Mouse (Mus musculus): ENCODE data around the gene Cs. TPM values are rescaled to one million over a fixed set of nuclear protein-coding genes. Genes with fewer than 3 reads are reported as not detected.
A peak's percentile ranks its signal among the peaks of the same experiment; 100 is the strongest.

Cs gene
- total and polyA plus RNA-seq, 2 experiments from 2014 or later: 625 to 796 TPM

- ATAC-seq (ENCODE audit: insufficient read depth, low read depth): no peak
- peak overlapping the region; percentile 68 for H3K4me2 ChIP-seq (ENCODE audit: low read depth, low read length)
- TF ChIP-seq CTCF (IDR thresholded peaks at IDR 0.05; ENCODE audit: low read depth) (no peak), EP300 (IDR thresholded peaks at IDR 0.05; ENCODE audit: low read depth) (no peak)
- no peaks in the 10 kb centered on the region for H3K9me3 ChIP-seq (replicated peaks; ENCODE audit: control insufficient read depth, low read length)
- H3K4me1 ChIP-seq (ENCODE audit: control insufficient read depth, insufficient read depth): peaks cover 14% of the 10 kb centered on the region
- H3K27me3 ChIP-seq (ENCODE audit: control insufficient read depth, insufficient read depth, low read length): no peaks in the 10 kb centered on the region
- DNase-seq (ENCODE audit: low spot score): no peak
- H3K27ac ChIP-seq (ENCODE audit: low read depth): no peak overlapping the region
- peaks cover 50% of the 10 kb centered on the region for H3K36me3 ChIP-seq (replicated peaks; ENCODE audit: control insufficient read depth, insufficient read depth, low read length)
- WGBS: 57% methylated on average over 3 of the region's 3 CpGs
- no peak overlapping the region for H3K4me3 ChIP-seq (ENCODE audit: low read depth, low read length)
- H3K9ac ChIP-seq (replicated peaks; ENCODE audit: low read depth, low read length): peak overlapping the region; percentile 92; the same call in 1 of the 2 replicates
Measured at GRCm38 (mm10) chr10:128378462-128378861, 40.9 kb downstream of the Cs start.

- Histone ChIP-seq H3K4me3 (ENCODE audit: low read depth, low read length) (no peak overlapping the region), H3K4me2 (ENCODE audit: low read depth, low read length) (no peak overlapping the region), H3K36me3 (replicated peaks; ENCODE audit: control insufficient read depth, insufficient read depth, low read length) (peaks cover 58% of the 10 kb centered on the region), H3K27me3 (ENCODE audit: control insufficient read depth, insufficient read depth, low read length) (no peaks in the 10 kb centered on the region), H3K9ac (replicated peaks; ENCODE audit: low read depth, low read length) (no peak overlapping the region), H3K4me1 (ENCODE audit: control insufficient read depth, insufficient read depth) (peaks cover 14% of the 10 kb centered on the region), H3K9me3 (replicated peaks; ENCODE audit: control insufficient read depth, low read length) (no peaks in the 10 kb centered on the region), H3K27ac (ENCODE audit: low read depth) (no peak overlapping the region)
- no peak for TF ChIP-seq EP300 (IDR thresholded peaks at IDR 0.05; ENCODE audit: low read depth)
- TF ChIP-seq CTCF (IDR thresholded peaks at IDR 0.05; ENCODE audit: low read depth): no peak
- 89% methylated on average over 7 of the region's 7 CpGs for WGBS
- ATAC-seq (ENCODE audit: insufficient read depth, low read depth) (no peak), DNase-seq (ENCODE audit: low spot score) (no peak)
Measured at GRCm38 (mm10) chr10:128379260-128379659, 41.7 kb downstream of the Cs start.

- no peak overlapping the region for H3K9ac ChIP-seq (replicated peaks; ENCODE audit: low read depth, low read length)
- H3K4me3 ChIP-seq (ENCODE audit: low read depth, low read length): no peak overlapping the region
- H3K27me3 ChIP-seq (ENCODE audit: control insufficient read depth, insufficient read depth, low read length): no peaks in the 10 kb centered on the region
- H3K27ac ChIP-seq (ENCODE audit: low read depth): no peak overlapping the region
- TF ChIP-seq EP300 (IDR thresholded peaks at IDR 0.05; ENCODE audit: low read depth) (no peak), CTCF (IDR thresholded peaks at IDR 0.05; ENCODE audit: low read depth) (no peak)
- no peak overlapping the region for H3K4me2 ChIP-seq (ENCODE audit: low read depth, low read length)
- peaks cover 14% of the 10 kb centered on the region for H3K4me1 ChIP-seq (ENCODE audit: control insufficient read depth, insufficient read depth)
- no peak for ATAC-seq (ENCODE audit: insufficient read depth, low read depth)
- H3K9me3 ChIP-seq (replicated peaks; ENCODE audit: control insufficient read depth, low read length): no peaks in the 10 kb centered on the region
- WGBS: 88% methylated on average over 5 of the region's 5 CpGs
- DNase-seq (ENCODE audit: low spot score): no peak
- H3K36me3 ChIP-seq (replicated peaks; ENCODE audit: control insufficient read depth, insufficient read depth, low read length): peaks cover 71% of the 10 kb centered on the region
Measured at GRCm38 (mm10) chr10:128380565-128380964, 43.0 kb downstream of the Cs start.

GRCm38 (mm10) chr10:128382482-128382881, 44.9 kb downstream of the Cs start:
- no peaks in the 10 kb centered on the region for H3K9me3 ChIP-seq (replicated peaks; ENCODE audit: control insufficient read depth, low read length)
- DNase-seq (ENCODE audit: low spot score): no peak
- 91% methylated on average over 8 of the region's 8 CpGs for WGBS

GRCm38 (mm10) chr10:128385902-128386301, 48.4 kb downstream of the Cs start:
- TF ChIP-seq EP300 (IDR thresholded peaks at IDR 0.05; ENCODE audit: low read depth) (no peak), CTCF (IDR thresholded peaks at IDR 0.05; ENCODE audit: low read depth) (no peak)
- ATAC-seq (ENCODE audit: insufficient read depth, low read depth) (no peak), DNase-seq (ENCODE audit: low spot score) (no peak)
- no peak overlapping the region for H3K4me2 ChIP-seq (ENCODE audit: low read depth, low read length)
- 0 out of 2 replicates have a peak, but pooled peaks cover 6% of the 10 kb centered on the region for H3K4me1 ChIP-seq (ENCODE audit: control insufficient read depth, insufficient read depth)
- 92% methylated on average over 7 of the region's 7 CpGs for WGBS
- no peak overlapping the region for H3K4me3 ChIP-seq (ENCODE audit: low read depth, low read length)
- H3K27me3 ChIP-seq (ENCODE audit: control insufficient read depth, insufficient read depth, low read length): no peaks in the 10 kb centered on the region
- H3K9ac ChIP-seq (replicated peaks; ENCODE audit: low read depth, low read length): no peak overlapping the region
- H3K27ac ChIP-seq (ENCODE audit: low read depth): no peak overlapping the region
- no peaks in the 10 kb centered on the region for H3K9me3 ChIP-seq (replicated peaks; ENCODE audit: control insufficient read depth, low read length)
- peaks cover 98% of the 10 kb centered on the region for H3K36me3 ChIP-seq (replicated peaks; ENCODE audit: control insufficient read depth, insufficient read depth, low read length)

More at GRCm38 (mm10) chr10:128382482-128382881, 44.9 kb downstream of the Cs start:
- no peak overlapping the region for H3K9ac ChIP-seq (replicated peaks; ENCODE audit: low read depth, low read length)
- H3K4me1 ChIP-seq (ENCODE audit: control insufficient read depth, insufficient read depth): peaks cover 14% of the 10 kb centered on the region
- peaks cover 90% of the 10 kb centered on the region for H3K36me3 ChIP-seq (replicated peaks; ENCODE audit: control insufficient read depth, insufficient read depth, low read length)
- ATAC-seq (ENCODE audit: insufficient read depth, low read depth): no peak
- no peaks in the 10 kb centered on the region for H3K27me3 ChIP-seq (ENCODE audit: control insufficient read depth, insufficient read depth, low read length)
- H3K4me3 ChIP-seq (ENCODE audit: low read depth, low read length): no peak overlapping the region
- H3K4me2 ChIP-seq (ENCODE audit: low read depth, low read length): no peak overlapping the region
- TF ChIP-seq EP300 (IDR thresholded peaks at IDR 0.05; ENCODE audit: low read depth) (no peak), CTCF (IDR thresholded peaks at IDR 0.05; ENCODE audit: low read depth) (no peak)
- H3K27ac ChIP-seq (ENCODE audit: low read depth): no peak overlapping the region

- H3K9me3 ChIP-seq (replicated peaks; ENCODE audit: control insufficient read depth, low read length): no peaks in the 10 kb centered on the region
- no peak overlapping the region for H3K4me2 ChIP-seq (ENCODE audit: low read depth, low read length)
- no peaks in the 10 kb centered on the region for H3K27me3 ChIP-seq (ENCODE audit: control insufficient read depth, insufficient read depth, low read length)
- H3K9ac ChIP-seq (replicated peaks; ENCODE audit: low read depth, low read length): no peak overlapping the region
- TF ChIP-seq CTCF (IDR thresholded peaks at IDR 0.05; ENCODE audit: low read depth) (no peak), EP300 (IDR thresholded peaks at IDR 0.05; ENCODE audit: low read depth) (no peak)
- H3K27ac ChIP-seq (ENCODE audit: low read depth): no peak overlapping the region
- no peak overlapping the region for H3K4me3 ChIP-seq (ENCODE audit: low read depth, low read length)
- peaks cover 100% of the 10 kb centered on the region for H3K36me3 ChIP-seq (replicated peaks; ENCODE audit: control insufficient read depth, insufficient read depth, low read length)
- peaks cover 14% of the 10 kb centered on the region; the same call in 1 of the 2 replicates for H3K4me1 ChIP-seq (ENCODE audit: control insufficient read depth, insufficient read depth)
- no peak for ATAC-seq (ENCODE audit: insufficient read depth, low read depth)
- 86% methylated on average over 14 of the region's 14 CpGs for WGBS
- no peak for DNase-seq (ENCODE audit: low spot score)
Measured at GRCm38 (mm10) chr10:128388941-128389340, 51.4 kb downstream of the Cs start.
